Comparison of ENCODE assay signal across 9 mouse cellular contexts in genomic region chr11:106066616-106067015, GRCm38 (mm10). TPM values are rescaled to one million over a fixed set of nuclear protein-coding genes. Genes with fewer than 3 reads are reported as not detected.
A peak's percentile ranks its signal among the peaks of the same experiment; 100 is the strongest.
DNase-seq lines count a peak whose midpoint lies in the region; ATAC-seq and TF ChIP-seq lines count a peak whose summit lies in the region.
"Not testable (repeated sequence)": the region's sequence is repeated elsewhere in the genome, so short reads cannot be mapped to it uniquely, and the experiment has no call there.
"Had no signal": no experiment of that assay in that cellular context is flagged by ENCODE, and none has a peak within 500 bp of the region (broad histone marks: within the 10 kb centered on the region; RNA-seq: fewer than 3 reads in every experiment).

No protein-coding gene starts in this region.

- TF ChIP-seq CTCF in C2C12 (IDR thresholded peaks at IDR 0.05; ENCODE audit: control insufficient read depth, insufficient read depth, insufficient read length); midbrain, postnatal 0 days (IDR thresholded peaks at IDR 0.05): not testable (repeated sequence)

- not testable (repeated sequence) for ATAC-seq in embryonic facial prominence, embryonic 12.5 days (ENCODE audit: insufficient number of reproducible peaks, insufficient read depth, low FRiP score, low TSS enrichment); heart, embryonic 13.5 days (ENCODE audit: extremely low read depth, insufficient number of reproducible peaks, low FRiP score, low TSS enrichment); kidney, embryonic 14.5 days (ENCODE audit: low FRiP score, low TSS enrichment); liver, embryonic 13.5 days (ENCODE audit: low read depth); midbrain, postnatal 0 days (ENCODE audit: low FRiP score)

- H3K36me3 ChIP-seq in C2C12 (ENCODE audit: control insufficient read depth, insufficient read depth); embryonic facial prominence, embryonic 12.5 days; kidney, embryonic 14.5 days (ENCODE audit: control insufficient read depth, insufficient read depth, low read length); liver, embryonic 13.5 days; midbrain, postnatal 0 days (ENCODE audit: insufficient read depth, low read length); splenic B cell, adult 2 months (ENCODE audit: control insufficient read depth, insufficient read depth, low read length, poor library complexity, severe bottlenecking): not testable (repeated sequence)
- peaks cover 14% of the 10 kb centered on the region for H3K36me3 ChIP-seq in heart, embryonic 13.5 days

- H3K4me3 ChIP-seq in C2C12 (ENCODE audit: insufficient read depth, poor library complexity, severe bottlenecking): peak overlapping the region; percentile 97
- peak overlapping the region; percentile 92 for H3K4me3 ChIP-seq in embryonic facial prominence, embryonic 12.5 days
- H3K4me3 ChIP-seq in heart, embryonic 13.5 days: peak overlapping the region; percentile 72
- peak overlapping the region; percentile 91 for H3K4me3 ChIP-seq in kidney, embryonic 14.5 days (ENCODE audit: low read length)
- peak overlapping the region; percentile 82 for H3K4me3 ChIP-seq in liver, embryonic 13.5 days (replicated peaks)
- peak overlapping the region; percentile 41 for H3K4me3 ChIP-seq in midbrain, postnatal 0 days (ENCODE audit: low read depth, low read length)

- peak overlapping the region; percentile 82 for H3ac ChIP-seq in C2C12 (ENCODE audit: control insufficient read depth, insufficient read length, low read depth)

- H3K27ac ChIP-seq in embryonic facial prominence, embryonic 12.5 days: peak overlapping the region; percentile 86; the same call in 1 of the 2 replicates
- H3K27ac ChIP-seq in heart, embryonic 13.5 days (replicated peaks): peak overlapping the region; percentile 79
- H3K27ac ChIP-seq in kidney, embryonic 14.5 days (ENCODE audit: low read depth, low read length): peak overlapping the region; percentile 88; the same call in 1 of the 2 replicates
- H3K27ac ChIP-seq in liver, embryonic 13.5 days: peak overlapping the region; percentile 89
- H3K27ac ChIP-seq in midbrain, postnatal 0 days (ENCODE audit: low read depth, low read length): peak overlapping the region; percentile 64

- 16% methylated on average over 23 of the region's 23 CpGs for WGBS in embryonic facial prominence, embryonic 12.5 days
- WGBS in heart, embryonic 13.5 days: 10% methylated on average over 23 of the region's 23 CpGs
- WGBS in kidney, embryonic 14.5 days: 19% methylated on average over 23 of the region's 23 CpGs
- 6% methylated on average over 23 of the region's 23 CpGs for WGBS in liver, embryonic 13.5 days (ENCODE audit: insufficient replicate concordance)
- 23% methylated on average over 23 of the region's 23 CpGs for WGBS in midbrain, postnatal 0 days

- H3K9ac ChIP-seq in embryonic facial prominence, embryonic 12.5 days: peak overlapping the region; percentile 90
- peak overlapping the region; percentile 90 for H3K9ac ChIP-seq in heart, embryonic 13.5 days
- H3K9ac ChIP-seq in kidney, embryonic 14.5 days (ENCODE audit: low read depth, low read length): peak overlapping the region; percentile 86
- peak overlapping the region; percentile 88 for H3K9ac ChIP-seq in liver, embryonic 13.5 days
- H3K9ac ChIP-seq in midbrain, postnatal 0 days (replicated peaks; ENCODE audit: low read length, poor library complexity, severe bottlenecking): peak overlapping the region; percentile 58

- H3K4me1 ChIP-seq in embryonic facial prominence, embryonic 12.5 days; kidney, embryonic 14.5 days (ENCODE audit: control insufficient read depth, insufficient read depth, low read length); midbrain, postnatal 0 days (ENCODE audit: insufficient read depth, low read length): not testable (repeated sequence)
- H3K4me1 ChIP-seq in heart, embryonic 13.5 days: peaks cover 11% of the 10 kb centered on the region
- H3K4me1 ChIP-seq in liver, embryonic 13.5 days (replicated peaks): peaks cover 24% of the 10 kb centered on the region

- peak; percentile 29 to 56 for DNase-seq in adrenal gland, postnatal 36 days
- not testable (repeated sequence) for DNase-seq in liver, embryonic 13.5 days
- peak; percentile 54 for DNase-seq in midbrain, postnatal 0 days (ENCODE audit: low spot score)
- DNase-seq in splenic B cell, adult 2 months (ENCODE audit: low read depth, low spot score): peak; percentile 87

- H3K79me2 ChIP-seq in C2C12 (ENCODE audit: control insufficient read depth, insufficient read depth): peaks cover 19% of the 10 kb centered on the region

- peak overlapping the region; percentile 82 for H3K4me2 ChIP-seq in embryonic facial prominence, embryonic 12.5 days (replicated peaks)
- peak overlapping the region; percentile 79 for H3K4me2 ChIP-seq in heart, embryonic 13.5 days
- peak overlapping the region; percentile 90 for H3K4me2 ChIP-seq in kidney, embryonic 14.5 days (replicated peaks; ENCODE audit: low read depth, low read length)
- H3K4me2 ChIP-seq in liver, embryonic 13.5 days: peak overlapping the region; percentile 81
- peak overlapping the region; percentile 84 for H3K4me2 ChIP-seq in midbrain, postnatal 0 days (ENCODE audit: low read depth, low read length, poor library complexity, severe bottlenecking)

- H3K9me3 ChIP-seq in embryonic facial prominence, embryonic 12.5 days; heart, embryonic 13.5 days; kidney, embryonic 14.5 days (ENCODE audit: control insufficient read depth, low read length); liver, embryonic 13.5 days (replicated peaks); midbrain, postnatal 0 days (ENCODE audit: low read length): not testable (repeated sequence)

- not testable (repeated sequence) for H3K27me3 ChIP-seq in C2C12 (ENCODE audit: control insufficient read depth, insufficient read depth, insufficient read length); embryonic facial prominence, embryonic 12.5 days; heart, embryonic 13.5 days (replicated peaks); kidney, embryonic 14.5 days (ENCODE audit: control insufficient read depth, insufficient read depth, low read length); liver, embryonic 13.5 days; midbrain, postnatal 0 days (ENCODE audit: insufficient read depth, low read length); splenic B cell, adult 2 months (ENCODE audit: control insufficient read depth, insufficient read depth, low read length, poor library complexity, severe bottlenecking)

- not testable (repeated sequence) for H3K79me3 ChIP-seq in C2C12 (ENCODE audit: low read depth)

RNA-seq across cellular contexts. Expression of gene Taco1, which starts 0.8 kb away (rescaled TPM):
- 15.8 TPM for polyA plus RNA-seq in C2C12 (2012; fragmentation: generic; extraction: Trizol)
- total RNA-seq in adrenal gland, postnatal 36 days (2021): 10 to 100 TPM; 27.2 to 36.0 TPM
- 10.8 and 11.1 TPM in 2 replicates for polyA plus RNA-seq in embryonic facial prominence, embryonic 12.5 days (2016; fragmentation: Nextera tagmentation; extraction: Ambion mirVana)
- 9.0 and 11.0 TPM in 2 replicates for polyA plus RNA-seq in heart, embryonic 13.5 days (2015; fragmentation: Nextera tagmentation; extraction: Ambion mirVana)
- polyA plus RNA-seq in kidney, embryonic 14.5 days (2014; fragmentation: Nextera tagmentation; extraction: Ambion mirVana): 10.3 and 11.3 TPM in 2 replicates
- 8.1 and 8.3 TPM in 2 replicates for polyA plus RNA-seq in liver, embryonic 13.5 days (2015; fragmentation: Nextera tagmentation; extraction: Ambion mirVana)
- total RNA-seq in midbrain, postnatal 0 days (2014; rRNA removed): 17.3 and 18.6 TPM in 2 replicates
- 5.1 and 5.8 TPM in 2 replicates for polyA plus RNA-seq in midbrain, postnatal 0 days (2015; fragmentation: Nextera tagmentation; extraction: Ambion mirVana)

RNA-seq across cellular contexts. Expression of gene Map3k3, which starts 17.8 kb away (rescaled TPM):
- 23.1 TPM for polyA plus RNA-seq in C2C12 (2012; fragmentation: generic; extraction: Trizol)
- 10 to 100 TPM; 40.5 to 40.8 TPM for total RNA-seq in adrenal gland, postnatal 36 days (2021)
- polyA plus RNA-seq in embryonic facial prominence, embryonic 12.5 days (2016; fragmentation: Nextera tagmentation; extraction: Ambion mirVana): 31.8 and 33.8 TPM in 2 replicates
- 20.5 and 21.3 TPM in 2 replicates for polyA plus RNA-seq in heart, embryonic 13.5 days (2015; fragmentation: Nextera tagmentation; extraction: Ambion mirVana)
- polyA plus RNA-seq in kidney, embryonic 14.5 days (2014; fragmentation: Nextera tagmentation; extraction: Ambion mirVana): 23.2 and 25.7 TPM in 2 replicates
- polyA plus RNA-seq in liver, embryonic 13.5 days (2015; fragmentation: Nextera tagmentation; extraction: Ambion mirVana): 4.5 and 4.8 TPM in 2 replicates
- total RNA-seq in midbrain, postnatal 0 days (2014; rRNA removed): 26.0 and 26.4 TPM in 2 replicates
- polyA plus RNA-seq in midbrain, postnatal 0 days (2015; fragmentation: Nextera tagmentation; extraction: Ambion mirVana): 7.8 and 9.2 TPM in 2 replicates

RNA-seq across cellular contexts. Expression of gene Dcaf7, which starts 29.9 kb away (rescaled TPM):
- 35.2 TPM for polyA plus RNA-seq in C2C12 (2012; fragmentation: generic; extraction: Trizol)
- 10 to 100 TPM; 53.7 to 58.7 TPM for total RNA-seq in adrenal gland, postnatal 36 days (2021)
- 90.6 and 93.4 TPM in 2 replicates for polyA plus RNA-seq in embryonic facial prominence, embryonic 12.5 days (2016; fragmentation: Nextera tagmentation; extraction: Ambion mirVana)
- 43.0 and 43.8 TPM in 2 replicates for polyA plus RNA-seq in heart, embryonic 13.5 days (2015; fragmentation: Nextera tagmentation; extraction: Ambion mirVana)
- polyA plus RNA-seq in kidney, embryonic 14.5 days (2014; fragmentation: Nextera tagmentation; extraction: Ambion mirVana): 43.7 and 68.8 TPM in 2 replicates
- polyA plus RNA-seq in liver, embryonic 13.5 days (2015; fragmentation: Nextera tagmentation; extraction: Ambion mirVana): 25.3 and 29.4 TPM in 2 replicates
- 313 and 343 TPM in 2 replicates for total RNA-seq in midbrain, postnatal 0 days (2014; rRNA removed)
- polyA plus RNA-seq in midbrain, postnatal 0 days (2015; fragmentation: Nextera tagmentation; extraction: Ambion mirVana): 166 and 170 TPM in 2 replicates

RNA-seq across cellular contexts. Expression of gene Kcnh6, which starts 58.7 kb away (rescaled TPM):
- polyA plus RNA-seq in C2C12 (2012; fragmentation: generic; extraction: Trizol): not detected
- under 1 TPM in 1 of 2 experiments, not detected in 1; 0.13 TPM for total RNA-seq in adrenal gland, postnatal 36 days (2021)
- 1.3 and 3.4 TPM in 2 replicates for polyA plus RNA-seq in embryonic facial prominence, embryonic 12.5 days (2016; fragmentation: Nextera tagmentation; extraction: Ambion mirVana)
- 0.13 and 0.17 TPM in 2 replicates for polyA plus RNA-seq in heart, embryonic 13.5 days (2015; fragmentation: Nextera tagmentation; extraction: Ambion mirVana)
- 0.10 and 0.14 TPM in 2 replicates for polyA plus RNA-seq in kidney, embryonic 14.5 days (2014; fragmentation: Nextera tagmentation; extraction: Ambion mirVana)
- 0.03 TPM in 1 of 2 replicates, not detected in the other for polyA plus RNA-seq in liver, embryonic 13.5 days (2015; fragmentation: Nextera tagmentation; extraction: Ambion mirVana)
- 3.1 TPM in 2 replicates for total RNA-seq in midbrain, postnatal 0 days (2014; rRNA removed)
- polyA plus RNA-seq in midbrain, postnatal 0 days (2015; fragmentation: Nextera tagmentation; extraction: Ambion mirVana): 2.8 and 3.1 TPM in 2 replicates
- total RNA-seq: gastrocnemius, postnatal 25 days had no signal

Comparison
In these comparisons a context has a peak if more than half of its experiments do, and no peak if none do; other contexts are left out.
1. H3K4me3 ChIP-seq: peak in every context shown above with its lines; median percentile 97 in C2C12; 92 in embryonic facial prominence, embryonic 12.5 days; 91 in kidney, embryonic 14.5 days; 82 in liver, embryonic 13.5 days; 72 in heart, embryonic 13.5 days; 41 in midbrain, postnatal 0 days.